Mouse (Mus musculus): ENCODE measurements around the gene Cracr2a.

DNA sequence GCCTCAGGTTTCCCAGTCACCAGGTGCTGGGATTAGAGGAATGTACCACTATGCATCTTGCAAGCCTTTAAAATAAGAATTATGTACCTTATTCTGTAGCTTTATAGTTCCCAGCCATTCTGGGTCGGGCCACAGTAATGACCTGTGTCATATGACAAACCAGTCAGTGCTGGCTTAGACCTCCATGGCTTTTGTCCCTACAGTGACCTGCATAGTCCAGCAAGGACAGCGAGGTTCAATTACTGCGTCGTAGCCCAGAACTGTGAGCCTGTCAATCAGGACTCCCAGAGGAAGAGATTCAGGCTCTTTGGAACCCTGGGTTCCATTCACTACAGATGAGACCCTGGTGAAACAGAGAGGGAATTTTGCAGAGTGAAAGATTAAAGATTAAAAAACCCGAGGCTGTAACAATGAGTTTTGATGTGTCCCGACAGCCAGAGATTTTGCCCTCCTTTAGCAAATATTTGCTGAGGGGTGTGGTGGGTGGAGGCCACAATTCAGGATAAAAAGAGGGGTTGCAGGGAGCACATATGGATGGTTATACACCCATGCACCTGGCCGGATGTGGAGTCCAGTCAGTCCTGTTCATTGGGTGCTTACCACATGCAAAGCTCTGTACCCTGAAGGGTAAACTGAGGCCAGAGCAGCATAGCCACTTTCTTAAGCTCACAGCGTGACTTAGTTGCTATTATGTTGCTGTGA lies 10.9 kb downstream of the Cracr2a start:
- TF ChIP-seq GATA1 (IDR thresholded peaks at IDR 0.05; ENCODE audit: low read length) (no peak), TAL1 (IDR thresholded peaks at IDR 0.05; ENCODE audit: low read length) (no peak)

Measured in erythroblast, embryonic 14.5 days (primary cell).